Mouse (Mus musculus): ENCODE measurements around the gene Tnfsf15.

- no peak for TF ChIP-seq CTCF (IDR thresholded peaks at IDR 0.05; ENCODE audit: low read depth, low read length)
- TF ChIP-seq POLR2A (IDR thresholded peaks at IDR 0.05; ENCODE audit: extremely low read depth, insufficient read depth, low read length), result no peak
These were observed 20.1 kb upstream of the Tnfsf15 start for GRCm38 (mm10) chr4:63765050-63765449.
